Mouse (Mus musculus) spleen, adult 18-20 months (tissue): Measurements from ENCODE around the gene Hoxa10.

Experiments
- DNase-seq, 2 experiments: peaks; one replicate each; pipeline ENCODE4 v3.0.0; 2022; ENCODE audit warnings: mixed read lengths in 2 of 2

Gene Hoxa10

DNA sequence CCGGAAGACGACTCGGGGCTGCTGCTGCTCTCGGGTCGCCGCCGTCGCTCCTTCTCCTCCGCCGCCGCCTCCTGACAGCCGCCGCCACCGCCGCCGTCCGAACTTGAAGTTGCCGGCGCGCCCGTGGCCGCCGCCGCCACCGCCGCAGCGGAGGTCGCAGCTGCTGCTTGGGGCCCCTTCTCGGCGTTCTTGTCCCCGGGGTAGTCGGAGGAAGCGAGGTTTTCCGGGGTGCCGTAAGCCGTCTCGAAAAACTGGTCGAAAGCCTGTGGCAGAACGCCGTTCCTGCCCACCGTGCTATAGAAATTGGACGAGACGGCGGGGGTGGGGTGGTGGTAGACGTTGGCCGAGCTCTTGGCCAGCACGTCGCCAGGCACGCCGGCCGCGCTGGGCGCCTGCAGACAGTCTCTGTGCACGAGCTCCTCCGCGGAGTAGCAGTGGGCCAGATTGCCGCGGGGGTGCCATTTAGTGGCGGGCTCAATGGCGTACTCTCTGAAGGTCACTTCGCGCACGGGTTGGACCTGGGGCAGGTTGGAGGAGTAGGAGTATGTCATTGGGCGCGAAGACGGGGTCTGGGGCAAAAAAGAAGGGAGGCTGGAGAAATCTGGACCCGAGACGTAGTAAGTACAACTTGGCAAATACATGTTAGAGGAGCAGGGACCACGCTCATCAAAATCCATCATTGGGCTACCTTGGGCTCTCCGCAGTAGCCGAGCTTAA lies 4.5 kb upstream of the Hoxa10 start:
- no peak for DNase-seq

DNA sequence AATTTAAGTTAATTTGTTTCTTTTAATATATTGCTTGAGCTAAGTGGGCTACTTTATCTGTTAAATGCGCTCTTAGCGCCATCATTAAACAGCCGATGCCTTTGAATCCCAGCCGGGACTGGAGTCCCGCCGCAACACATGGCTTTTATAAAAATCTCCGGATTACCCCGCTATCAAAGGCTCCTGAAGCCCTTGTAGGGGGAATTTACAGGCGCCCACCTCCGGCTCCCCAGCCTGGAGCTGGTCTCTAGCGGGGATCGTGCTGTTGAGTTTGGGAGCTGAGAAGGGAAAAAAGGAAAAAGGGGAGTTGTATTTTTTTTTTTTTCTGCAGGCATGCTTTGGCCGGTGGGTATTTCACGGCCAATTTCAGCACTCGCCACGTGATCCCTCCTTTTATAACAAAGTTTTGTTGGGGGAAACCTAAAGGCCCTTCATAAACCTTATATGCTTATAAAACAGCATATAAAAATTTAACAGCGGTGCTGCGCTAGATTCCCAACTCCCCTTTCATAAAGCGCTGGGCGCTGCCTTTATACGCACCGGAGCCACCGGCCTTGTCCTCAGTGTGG lies 3.9 kb upstream of the Hoxa10 start:
- no peak for DNase-seq

DNA sequence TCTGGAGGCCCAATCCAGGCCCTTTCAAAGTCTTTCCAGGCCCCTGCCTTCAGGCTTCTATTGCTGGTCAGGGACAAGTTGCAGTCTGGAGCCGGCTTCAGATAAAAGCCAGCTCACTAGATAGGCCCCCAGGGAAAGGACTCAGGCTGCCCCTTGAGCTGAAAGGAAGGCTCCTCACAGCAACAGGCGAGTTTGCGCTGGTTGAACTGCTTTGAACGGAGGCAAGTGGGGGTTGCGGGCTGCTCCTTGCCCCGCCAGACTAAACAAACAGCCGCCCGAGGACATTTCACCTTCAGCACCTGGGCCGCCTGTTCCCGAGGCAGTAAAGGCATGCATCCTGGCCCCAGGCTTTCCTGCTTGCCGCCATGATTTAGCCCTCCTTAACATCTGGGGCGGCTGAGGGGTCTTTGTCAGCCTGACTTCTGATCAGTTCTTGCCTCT lies 3.0 kb upstream of the Hoxa10 start:
- no peak for DNase-seq

DNA sequence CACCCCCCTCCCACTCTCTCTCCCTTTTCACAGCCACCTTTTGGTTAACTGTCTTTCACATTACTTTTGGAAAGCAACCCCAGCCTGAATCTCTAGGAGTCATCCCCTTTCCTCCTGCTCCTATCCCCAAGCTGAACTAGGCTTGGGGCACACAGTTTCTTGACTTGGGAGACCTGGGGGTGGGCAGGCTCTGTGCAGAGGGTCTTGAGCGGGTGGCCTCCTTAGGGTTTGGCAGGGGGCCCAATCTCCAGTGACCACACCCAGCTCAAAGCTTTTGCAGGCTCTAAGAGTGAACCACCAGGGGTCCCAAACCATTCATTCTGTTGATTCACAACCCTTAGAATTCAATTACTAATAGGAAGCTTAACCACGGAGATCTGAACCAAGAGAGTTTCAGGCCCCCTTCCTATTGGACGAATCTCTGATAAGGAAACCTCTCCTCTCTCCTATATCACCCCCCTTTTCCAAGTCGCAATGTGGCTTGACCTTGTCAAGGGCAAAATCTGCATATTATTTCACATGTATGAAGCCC lies 2.2 kb upstream of the Hoxa10 start:
- DNase-seq, result no peak

DNA sequence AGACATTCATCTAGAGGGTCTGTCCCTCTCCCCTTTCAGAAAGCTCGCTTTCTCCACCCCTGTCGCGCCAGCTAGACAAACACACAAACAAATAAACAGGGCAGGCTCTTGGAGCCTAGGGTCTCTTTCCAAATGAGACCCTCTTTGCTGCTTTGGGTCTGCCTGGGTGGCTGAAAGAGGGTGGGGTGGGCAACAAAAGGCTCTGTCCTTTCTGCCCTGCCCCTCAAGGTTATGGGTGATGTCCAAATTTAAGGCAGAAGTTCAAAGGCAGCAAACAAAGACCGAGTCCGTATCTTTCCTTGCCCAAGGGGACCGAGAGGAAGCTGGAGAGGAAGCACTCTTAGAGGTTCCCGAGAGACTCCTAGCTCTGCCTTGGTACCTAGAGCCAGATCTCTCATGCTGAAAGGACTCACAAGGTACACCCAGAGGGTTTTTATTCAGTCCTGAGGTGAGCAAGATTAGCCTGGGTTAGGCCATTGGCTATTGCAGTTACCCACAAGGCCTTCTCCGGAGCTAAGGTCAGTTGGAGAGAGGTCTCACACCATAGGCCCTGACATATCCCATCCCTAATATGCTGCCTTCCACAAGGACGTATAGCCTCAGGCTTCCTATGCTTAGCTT lies 457 bp upstream of the Hoxa10 start:
- no peak for DNase-seq

DNA sequence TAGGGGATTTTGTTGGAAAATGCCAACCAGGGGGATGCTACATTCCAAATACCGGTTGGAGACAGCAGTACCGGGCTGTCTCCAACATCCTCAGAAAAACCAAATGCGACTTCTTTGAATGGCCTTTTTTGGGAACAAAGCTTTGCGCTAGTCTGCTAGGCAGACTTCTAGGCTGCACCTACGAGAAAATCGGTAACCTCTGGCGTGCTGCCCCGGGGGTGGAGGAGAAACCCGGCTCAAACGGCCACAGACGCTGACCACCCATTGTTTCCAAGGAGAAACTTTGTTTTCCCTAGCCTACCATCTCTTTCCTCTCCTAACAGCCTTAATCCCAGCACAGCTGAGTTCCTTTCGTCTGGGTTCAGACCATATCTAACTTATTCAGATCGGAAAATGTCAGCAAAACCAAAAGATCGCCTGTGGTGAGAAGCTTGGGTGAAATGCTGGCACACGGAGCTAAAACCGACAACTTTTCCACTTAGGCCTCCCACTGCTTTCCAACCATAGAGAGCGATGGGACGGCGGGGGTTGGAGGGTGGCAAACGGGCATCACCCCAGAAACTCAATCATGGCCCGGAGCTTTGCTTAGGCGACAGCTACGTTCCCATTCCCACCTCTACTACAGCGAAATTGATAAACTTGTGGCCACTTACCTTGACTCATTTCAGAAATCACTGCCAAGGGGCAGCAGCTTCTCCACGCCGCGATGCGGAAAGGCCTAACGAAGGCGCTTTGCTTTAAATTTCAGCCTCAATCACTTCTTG lies 847 bp downstream of the Hoxa10 start:
- DNase-seq, result no peak

DNA sequence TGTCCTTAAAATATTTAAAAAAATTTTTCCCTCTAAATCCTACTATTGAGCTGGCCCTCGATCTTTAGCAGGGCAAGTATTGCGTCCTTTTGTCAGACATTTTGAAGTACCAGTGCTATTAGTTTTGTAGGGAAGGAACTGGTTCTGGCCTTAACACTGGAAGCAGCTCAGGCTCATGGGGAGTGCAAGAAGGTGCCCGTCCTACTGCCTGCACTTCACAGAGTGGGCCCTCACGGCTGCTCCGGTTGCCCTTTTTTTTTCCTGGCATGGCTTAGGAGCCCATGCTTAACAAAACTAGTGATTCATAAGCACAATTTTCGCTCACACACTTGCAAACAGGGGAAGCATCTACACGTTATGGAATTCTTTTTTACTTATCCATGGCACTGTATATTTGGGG lies 1.7 kb downstream of the Hoxa10 start:
- DNase-seq, result no peak

DNA sequence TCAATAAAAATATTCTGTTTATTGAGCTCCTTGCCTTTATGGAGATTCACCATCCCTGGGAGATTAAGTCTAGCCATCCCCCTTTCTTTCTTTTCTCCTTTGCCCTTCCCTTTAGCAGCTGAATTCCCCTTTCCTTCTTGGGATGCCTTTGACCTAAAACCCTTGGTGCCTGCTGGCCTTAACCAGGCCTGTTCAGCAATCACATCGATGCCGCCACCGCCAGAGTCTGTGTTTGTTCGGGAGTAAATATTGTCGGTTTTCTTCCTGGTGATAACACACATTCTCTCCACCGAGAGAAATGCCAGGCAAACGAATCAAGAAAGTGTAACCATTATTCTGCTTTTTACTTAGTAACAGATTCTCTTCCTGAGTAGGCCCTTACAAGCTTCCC lies 2.5 kb downstream of the Hoxa10 start:
- DNase-seq, result no peak

DNA sequence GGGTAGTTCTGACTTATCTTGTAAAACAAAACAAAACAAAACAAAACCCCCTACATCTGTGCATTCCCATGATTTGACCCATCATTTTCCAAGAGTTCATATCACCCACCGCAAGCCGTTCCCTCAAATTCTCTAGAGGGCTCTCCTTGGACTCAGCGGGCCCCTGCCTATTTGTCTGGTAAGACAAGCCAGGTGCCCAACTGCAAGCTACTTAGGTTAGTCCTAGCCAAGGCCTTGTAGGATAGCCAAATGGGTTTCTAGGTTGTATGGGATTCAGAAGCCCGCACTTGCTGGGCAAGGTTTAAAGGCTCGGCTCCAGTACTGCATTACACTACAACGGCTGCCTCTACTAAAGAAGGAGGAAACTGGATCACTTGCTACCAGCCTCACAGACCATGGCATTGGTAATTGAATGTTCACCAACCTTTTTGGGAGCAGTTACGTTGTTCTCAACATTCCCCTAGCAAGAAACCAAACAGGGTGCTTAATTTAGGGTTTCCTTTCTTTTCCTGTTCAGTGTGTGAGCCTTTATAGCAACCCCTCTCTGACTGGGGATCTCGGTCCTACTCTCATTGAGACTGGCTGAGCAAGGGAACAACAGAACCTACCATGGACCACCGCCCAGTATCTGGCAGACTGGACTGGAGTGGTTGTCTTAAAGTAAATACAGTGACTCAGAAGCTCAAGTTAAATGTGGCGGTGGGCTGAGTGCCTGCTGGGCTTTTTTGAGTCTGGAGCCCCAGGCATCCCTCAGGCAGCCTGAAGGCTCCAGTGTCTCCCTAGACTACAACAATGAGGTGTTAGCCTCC lies 3.1 kb downstream of the Hoxa10 start:
- DNase-seq, result no peak

DNA sequence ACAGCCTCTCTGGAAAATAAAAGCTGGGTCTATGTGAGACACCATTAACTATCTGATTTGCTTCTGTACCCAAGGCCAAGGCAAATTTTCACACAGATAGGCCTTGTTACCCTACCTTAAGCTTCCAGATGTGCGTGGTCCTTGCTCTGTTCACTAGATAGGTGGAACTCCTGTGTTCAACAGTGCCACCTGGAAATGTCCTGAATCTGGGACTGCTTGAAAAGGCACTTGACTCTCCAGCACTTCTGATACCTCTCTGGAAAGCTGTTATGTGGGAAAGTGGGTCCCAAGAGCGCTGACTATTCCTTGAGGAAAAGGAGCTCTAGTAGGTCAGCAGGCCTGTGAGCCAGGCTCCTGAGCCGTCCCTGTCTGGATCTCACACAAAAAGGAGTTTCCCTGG lies 3.8 kb downstream of the Hoxa10 start:
- DNase-seq, result no peak

DNA sequence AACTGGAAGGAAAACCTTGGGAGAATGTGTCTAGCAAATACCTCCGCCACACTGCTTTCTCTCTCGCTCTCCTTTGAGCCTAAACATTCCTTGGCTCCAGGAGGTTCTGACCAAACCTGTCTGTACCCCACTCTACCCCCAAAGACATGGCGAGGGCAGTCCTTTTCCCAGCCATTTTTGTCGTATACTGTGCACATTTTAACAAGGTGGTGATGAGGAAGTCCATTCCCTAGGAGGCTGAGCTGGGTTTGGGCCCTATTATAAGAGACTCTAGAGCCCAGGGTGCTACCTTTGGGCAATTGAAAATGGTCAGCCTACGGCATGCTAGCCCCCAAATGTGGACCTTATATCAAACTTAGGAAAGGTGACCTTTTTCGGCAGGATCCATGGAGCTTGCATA lies 4.8 kb downstream of the Hoxa10 start:
- DNase-seq, result no peak

DNA sequence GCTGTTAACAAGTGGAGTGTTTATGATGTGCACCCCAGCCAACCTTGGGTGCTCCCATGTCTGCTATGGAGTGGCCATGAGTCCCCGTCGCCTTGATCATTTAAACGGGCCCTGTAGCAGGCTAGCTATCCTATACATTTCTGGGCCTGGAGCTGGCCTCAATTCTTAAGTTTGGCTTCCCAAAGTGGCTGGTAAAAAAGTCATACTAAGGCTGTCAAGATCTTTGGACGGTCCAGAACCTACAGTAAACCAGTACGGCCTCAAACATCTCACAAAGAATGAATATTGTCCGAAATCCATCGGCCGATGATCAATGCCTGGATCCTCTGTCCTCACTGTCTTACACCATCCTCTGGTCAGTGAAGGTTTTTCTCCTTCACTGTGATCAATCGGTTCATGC lies 5.4 kb downstream of the Hoxa10 start:
- DNase-seq, result no peak

DNA sequence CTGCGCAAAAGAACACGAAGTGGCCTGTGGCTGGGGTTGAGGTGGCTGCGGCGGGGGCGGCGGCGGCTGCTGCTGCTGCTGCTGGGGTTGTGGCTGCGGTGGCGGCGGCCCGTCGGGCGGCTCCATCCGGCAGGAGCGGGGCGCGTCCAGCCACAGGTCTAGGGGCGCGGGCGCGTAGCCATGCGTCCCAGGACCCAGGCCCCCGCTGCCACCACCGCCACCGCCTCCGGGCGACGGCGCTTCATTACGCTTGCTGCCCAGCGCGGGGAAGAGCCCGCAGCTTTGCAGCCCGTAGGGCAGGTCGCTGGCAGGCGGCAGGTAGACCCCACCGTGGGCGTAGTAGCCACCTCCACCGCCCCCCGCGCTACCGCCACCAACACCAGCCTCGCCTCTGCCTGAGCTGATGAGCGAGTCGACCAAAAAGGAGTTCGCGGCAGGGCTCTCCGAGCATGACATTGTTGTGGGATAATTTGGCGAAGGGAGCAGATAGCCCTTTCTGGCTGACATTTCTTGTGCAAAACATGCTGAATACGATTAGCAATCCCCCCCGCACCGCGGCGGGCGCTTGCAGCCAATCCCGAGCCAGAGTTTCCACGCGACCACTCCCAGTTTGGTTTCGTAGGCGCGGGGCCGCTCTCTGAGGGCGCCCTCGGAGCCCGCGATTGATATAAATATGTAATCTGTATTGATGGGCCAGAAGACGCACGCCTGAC lies 6.1 kb downstream of the Hoxa10 start:
- DNase-seq, result no peak

DNA sequence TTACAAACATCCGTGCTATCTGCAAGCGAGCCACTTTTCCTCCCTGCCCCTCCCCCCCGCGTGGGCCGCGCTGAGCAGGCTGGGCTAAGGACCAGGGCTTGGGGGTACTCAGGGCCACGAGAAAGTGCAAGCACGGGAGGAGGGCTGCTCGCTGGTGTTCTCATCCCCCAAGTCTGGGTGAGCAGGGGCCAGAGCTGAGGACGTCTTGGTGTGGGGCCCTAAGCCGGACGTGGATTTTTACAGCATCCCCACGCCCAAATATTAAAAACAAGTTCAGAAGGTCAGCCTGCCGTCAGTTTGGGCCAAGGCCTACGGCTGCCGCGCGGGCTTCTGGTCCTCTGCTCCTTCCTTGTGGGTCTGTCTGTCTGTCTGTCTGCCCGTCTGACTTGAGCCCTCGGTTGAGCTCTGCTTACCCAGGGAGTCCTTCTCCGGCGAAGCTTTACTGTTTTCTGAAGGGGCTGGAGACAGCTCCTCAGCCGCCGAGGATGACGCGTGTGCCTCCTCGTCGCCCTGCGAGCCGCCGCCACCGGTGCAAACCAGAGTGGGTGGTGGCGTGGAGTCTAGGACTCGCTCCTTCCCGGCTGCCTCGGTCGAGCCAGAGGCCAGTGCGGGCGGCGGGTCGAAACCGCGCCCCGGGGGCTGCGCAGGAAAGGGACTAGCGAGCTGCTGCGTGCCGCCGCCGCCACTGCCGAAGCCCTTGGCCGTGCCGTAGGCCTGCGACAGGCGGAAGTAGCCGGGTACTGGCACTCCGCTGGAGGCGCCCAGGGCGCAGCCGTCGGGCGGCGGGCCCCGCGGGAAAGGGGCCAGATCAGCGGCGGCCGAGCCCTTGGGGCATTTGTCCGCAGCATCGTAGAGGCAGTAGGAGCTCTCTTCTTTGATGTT lies 6.9 kb downstream of the Hoxa10 start:
- no peak for DNase-seq

DNA sequence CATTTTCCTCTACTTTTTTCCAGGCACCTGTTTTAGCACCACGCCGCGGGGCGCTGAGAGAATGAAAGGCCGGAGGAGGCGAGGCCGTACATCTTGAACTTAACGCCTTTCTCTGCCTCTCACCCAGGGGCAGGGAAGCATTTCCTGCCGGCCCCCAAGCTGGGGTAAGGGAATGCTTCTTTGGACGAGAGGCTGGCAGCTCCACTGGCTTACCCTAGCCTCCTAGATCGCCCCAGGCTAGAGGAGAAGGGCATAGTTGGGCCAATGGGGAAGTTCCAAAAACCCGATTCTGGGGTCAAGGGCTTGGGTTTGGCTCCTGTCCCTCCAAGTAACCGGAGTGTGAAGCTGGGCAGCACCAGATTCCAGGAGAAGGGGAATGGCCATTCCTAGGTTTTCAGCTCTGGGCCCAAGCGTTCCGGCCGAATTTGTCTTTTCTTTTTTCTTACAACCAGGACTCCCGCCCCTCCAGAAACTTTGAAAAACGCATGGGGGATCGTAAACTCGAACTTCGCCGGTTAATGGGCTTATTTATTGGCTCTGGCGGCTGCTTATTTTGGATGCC lies 7.6 kb downstream of the Hoxa10 start:
- no peak for DNase-seq

DNA sequence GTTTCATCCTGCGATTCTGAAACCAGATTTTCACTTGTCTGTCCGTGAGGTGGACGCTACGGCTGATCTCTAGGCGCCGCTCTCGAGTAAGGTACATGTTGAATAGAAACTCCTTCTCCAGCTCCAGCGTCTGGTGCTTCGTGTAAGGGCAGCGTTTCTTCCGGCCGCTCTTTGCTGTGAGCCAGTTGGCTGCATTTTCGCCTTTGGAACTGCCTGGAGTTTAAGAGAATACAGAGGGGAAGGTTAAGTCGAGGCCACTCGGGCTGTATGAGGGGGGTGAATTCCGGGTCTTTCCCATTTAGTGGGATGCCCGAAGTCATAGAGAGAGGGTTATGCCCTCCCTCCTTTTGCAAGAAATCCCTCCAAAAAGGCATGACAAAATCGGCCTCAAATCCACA lies 8.1 kb downstream of the Hoxa10 start:
- DNase-seq, result no peak

DNA sequence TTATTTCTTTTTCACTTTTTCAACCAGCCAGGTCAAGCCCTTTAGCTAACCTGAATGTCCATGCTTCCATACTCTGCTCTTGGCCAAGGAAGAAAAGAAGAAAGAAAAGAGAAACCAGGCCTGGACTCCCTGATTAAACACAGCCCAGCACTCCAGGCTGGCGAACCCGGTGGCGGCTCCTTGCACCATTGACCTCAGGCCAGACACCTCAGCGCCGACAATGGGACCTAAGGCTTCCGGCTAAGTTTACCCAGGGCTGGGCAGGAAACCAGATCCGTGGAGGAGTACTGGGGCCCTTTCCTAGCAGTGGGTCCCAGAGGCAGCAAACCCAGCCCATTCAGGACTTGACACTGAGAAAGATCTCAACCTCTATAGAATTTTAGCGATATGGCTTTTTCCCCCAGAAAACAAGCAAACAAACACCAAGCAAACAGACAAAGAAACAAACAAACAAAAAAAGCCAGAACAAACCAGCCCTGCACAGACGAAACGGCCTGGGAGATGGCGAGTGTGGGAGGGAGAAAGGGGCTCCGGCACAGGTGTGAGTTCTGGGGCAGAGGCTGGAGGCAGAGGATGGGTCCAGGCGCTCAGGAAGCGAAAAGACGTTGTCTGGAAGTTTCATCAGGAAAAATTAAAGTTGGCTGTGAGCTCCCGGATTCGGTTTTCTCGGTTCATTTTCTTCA lies 8.6 kb downstream of the Hoxa10 start:
- no peak for DNase-seq

DNA sequence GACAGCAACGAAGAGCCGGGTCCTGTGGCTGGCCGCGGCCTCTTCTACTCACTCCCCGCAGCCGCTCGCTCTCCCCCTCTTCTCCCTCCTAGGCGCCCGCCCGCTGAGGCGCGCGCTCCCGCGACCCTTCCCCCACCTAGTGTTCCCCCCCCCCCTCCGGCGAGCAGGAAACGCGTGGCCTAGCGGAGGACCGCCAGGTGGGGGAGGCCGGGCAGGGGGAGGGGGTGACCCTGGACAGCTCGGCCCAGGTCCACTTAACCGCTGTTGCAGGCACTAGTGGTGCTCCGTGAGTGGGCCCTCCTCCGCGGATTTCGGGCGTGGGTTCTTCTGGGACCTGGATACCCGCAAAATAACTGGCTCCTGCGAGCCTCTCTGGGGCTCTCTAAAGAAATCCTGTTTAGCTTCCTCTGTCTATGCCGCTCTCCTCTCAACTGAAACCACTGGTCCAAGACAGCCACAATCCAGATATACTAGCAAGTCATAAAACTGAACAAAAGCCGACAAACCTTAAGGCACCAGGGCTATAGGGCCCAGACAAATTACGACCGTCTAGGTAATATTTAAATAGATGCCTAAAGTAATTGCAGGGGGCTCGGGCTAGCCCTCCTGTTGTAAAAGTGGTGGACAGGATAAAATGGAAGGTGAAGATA lies 10.0 kb downstream of the Hoxa10 start, which contains the start of gene Hoxa9:
Gene Hoxa9, minus strand, starts transcription at position 574 of the 650 bp plus-strand sequence.
- no peak for DNase-seq
